Mouse (Mus musculus): ENCODE measurements around the gene Rps6ka5.
A peak's percentile ranks its signal among the peaks of the same experiment; 100 is the strongest.

Gene Rps6ka5

DNA sequence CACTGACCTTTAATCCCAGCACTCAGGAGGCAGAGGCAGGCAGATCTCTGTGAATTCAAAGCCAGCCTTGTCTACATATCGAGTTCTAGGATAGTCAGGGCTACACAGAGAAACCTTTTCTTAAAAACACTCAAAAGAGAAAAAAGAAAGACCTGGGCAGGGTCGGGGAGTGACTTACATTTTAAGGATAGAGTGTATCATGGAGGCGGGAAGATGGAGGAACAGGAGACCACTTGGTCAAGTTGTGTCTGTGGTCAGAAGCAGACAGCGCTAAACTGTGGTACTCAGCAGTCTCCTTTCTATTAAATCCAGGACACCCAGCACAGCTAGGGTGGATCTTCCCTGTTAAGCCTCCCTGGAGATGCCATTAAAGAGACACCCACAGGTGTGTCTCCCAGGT, at the start of gene Rps6ka5:
TSS of gene Rps6ka5 (minus strand) at position 333 of the 400 bp plus-strand sequence.
- peak; percentile 86 for DNase-seq

DNA sequence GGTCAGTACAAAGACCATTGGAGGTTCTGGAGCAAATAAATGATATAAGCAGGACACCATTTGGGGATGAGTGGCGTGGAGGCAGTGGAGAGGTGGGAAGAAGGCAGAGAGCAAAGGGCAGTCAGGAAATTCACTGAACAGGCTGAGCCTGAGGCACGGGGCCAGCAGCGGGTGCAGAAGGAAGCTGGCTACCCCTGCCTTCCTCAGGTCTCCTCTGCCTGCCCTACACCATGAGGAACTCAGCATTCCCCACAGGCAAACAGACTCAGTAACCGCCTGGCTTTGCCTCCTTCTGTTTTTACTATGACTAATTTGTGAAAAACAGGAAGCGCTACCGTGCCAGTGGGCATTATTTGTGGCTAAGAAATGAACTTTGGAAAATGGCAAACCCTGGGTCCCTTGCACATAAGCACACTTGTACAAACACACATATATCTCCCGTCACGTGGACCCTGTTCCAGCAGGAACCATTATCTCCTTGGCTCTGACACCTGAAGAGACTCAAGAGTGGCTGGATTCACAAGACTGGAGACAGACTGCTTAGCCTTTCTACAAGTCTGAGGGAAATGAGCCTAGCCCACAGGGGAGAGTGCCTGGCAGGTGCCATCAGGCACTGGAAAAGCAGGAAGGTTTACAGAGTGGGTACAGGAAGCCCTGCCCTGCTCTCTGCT, 49.3 kb upstream of the Rps6ka5 start:
- DNase-seq: peak; percentile 97

GRCm38 (mm10) chr12:100775291-100775690, 48.5 kb upstream of the Rps6ka5 start:
- peak; percentile 78 for DNase-seq

DNA sequence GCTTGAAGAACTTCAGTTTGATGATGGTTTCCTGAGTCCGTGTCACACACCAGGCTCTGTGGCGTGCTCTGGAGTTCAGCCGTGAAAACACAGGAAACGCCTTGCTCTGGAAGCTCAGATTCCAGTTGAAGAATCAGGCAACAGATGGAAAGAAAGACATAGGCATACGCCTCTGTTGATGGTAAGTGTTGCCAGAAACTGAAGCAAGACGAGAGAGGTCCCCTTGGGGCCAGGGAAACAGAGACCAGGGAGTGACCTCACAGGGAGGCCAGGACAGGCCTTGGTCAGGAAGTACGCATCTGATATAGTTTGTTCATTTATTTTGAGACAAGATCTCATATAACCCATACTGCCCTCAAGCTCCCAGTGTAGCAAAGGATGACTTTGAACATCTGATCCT, 48.0 kb upstream of the Rps6ka5 start:
- peak; percentile 97 for DNase-seq

DNA sequence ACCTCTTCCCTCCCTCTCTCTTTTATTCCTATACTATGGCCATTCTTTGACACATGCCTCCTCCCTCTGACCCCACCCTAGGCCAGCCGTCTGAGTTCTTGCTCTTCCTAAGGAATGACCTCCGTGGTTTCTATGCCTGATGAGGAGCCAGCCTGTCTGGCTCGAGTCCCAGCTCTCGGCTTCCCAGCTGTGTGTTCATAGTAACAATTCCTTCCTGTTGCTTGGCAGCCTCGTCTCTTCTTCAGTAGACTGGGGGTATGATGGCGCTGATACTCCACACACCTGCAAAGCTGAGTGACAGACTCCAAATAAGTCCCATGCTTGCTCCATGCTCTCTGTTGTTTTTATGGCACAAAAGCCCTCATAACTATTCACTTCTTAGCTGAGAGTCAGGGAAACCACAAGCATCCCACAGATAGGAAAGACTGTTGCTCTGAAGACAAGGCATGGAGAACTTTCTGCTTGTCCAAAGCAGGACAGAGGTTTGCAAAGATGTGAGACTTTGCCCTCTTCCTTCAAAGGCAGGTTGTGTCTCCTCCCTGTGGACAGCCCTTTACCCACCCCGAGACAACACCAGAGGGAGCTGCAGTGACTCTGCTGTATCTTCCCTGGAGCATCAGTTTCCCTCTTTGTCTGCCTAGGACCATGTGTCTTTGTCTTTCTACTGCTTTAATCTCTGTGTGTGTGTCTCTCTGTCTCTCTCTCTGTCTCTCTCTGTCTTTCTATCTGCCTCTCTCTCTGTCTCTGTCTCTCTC, 45.6 kb upstream of the Rps6ka5 start:
- DNase-seq: peak; percentile 95

- DNase-seq: peak; percentile 85
Measured at GRCm38 (mm10) chr12:100770765-100771164, 44.0 kb upstream of the Rps6ka5 start.

DNA sequence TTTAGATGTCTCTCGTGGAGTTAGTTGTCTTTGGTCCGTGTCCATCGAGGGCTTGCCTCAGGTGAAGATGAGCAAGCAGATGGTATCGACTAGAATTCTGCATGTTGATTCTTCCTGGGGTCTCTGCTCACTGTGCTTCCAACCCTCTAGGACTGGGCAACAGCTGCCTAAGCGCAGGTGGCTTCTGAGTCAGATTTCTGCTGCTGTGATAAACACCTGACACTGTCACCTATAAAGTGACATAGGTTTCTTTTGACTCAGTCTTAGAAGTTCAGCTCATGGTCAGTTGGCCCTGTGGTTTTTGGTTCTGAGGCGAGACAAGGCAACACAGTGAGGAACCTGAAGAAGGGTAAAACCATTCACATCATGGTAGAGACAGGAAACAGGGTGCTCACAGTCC, 43.1 kb upstream of the Rps6ka5 start:
- peak; percentile 72 for DNase-seq

- peak; percentile 81 for DNase-seq
Measured at GRCm38 (mm10) chr12:100764329-100765018, 37.7 kb upstream of the Rps6ka5 start.

DNA sequence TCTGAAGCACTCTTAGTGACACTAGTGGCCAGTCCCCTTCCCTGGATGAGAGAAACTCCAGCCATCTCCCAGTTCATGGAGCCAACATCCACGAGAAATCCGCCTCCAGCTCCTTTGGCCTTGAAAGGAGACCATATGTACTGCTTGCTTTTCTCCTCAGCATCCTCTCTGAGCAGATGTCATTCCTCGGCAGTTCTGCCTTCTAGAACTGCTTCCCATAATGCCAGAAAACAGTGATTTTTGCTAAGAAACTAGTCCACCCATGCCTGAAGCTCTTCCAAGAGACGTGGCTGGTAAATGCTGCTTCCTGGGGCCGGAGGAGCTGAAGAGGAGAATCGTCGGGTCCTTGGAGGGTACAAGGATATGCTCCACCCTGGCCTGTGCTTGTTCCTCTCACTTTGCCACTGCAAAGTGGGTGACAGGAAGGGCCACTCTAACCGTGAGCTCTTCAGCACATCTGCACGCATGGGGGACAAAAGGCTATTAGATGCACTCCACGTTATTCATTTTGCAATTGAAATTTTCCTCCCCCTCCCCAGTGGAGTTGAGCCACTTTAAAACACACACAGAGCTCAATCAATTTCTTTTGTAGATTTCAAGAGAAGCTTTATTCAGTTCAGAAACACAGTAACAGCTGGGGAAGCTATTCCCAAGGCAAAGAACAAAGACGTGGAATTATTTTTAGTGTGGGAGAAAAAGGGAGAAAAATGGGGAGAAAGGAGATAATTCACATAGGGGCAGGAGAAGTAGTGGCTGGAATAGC, 36.1 kb upstream of the Rps6ka5 start:
- peak; percentile 10 for DNase-seq

DNA sequence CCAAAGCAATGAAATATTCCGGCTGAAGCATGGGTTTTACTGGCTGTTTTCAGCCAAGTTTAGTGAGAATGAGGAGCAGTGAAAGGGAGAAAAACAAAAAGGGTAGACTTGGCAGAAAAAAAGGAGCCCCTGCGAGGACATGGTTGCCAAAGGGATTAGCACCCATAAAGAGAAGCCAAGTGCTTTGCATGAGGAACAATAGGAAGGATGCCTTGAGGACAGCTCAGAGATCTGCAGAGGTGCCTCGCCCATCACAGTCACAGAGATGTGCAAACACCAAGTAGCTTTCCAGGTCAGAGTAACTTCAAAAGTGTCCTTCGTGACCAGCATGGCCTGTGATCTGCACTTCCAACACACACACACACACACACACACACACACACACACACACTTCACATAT, 30.6 kb upstream of the Rps6ka5 start:
- peak; percentile 30 for DNase-seq

DNA sequence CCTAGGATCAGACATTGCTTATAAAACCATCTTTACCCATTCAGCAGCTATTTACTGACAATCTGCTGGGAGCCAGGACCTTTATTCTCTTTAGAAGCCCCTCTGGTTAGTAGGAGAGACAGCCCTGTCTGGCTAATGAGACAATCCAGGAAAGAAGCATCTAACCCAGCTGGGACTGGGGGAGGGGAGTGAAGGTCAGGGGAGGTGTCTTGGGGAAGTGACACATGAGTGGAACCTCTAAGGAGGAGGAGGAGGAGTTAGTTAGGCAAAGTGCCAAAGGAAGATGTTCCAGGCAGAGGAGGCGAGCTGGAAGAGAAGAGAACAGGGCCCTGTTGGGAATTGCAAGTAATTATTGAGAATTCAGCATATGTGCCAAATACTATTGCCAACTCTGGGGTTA, 26.9 kb upstream of the Rps6ka5 start:
- DNase-seq: peak; percentile 79

DNA sequence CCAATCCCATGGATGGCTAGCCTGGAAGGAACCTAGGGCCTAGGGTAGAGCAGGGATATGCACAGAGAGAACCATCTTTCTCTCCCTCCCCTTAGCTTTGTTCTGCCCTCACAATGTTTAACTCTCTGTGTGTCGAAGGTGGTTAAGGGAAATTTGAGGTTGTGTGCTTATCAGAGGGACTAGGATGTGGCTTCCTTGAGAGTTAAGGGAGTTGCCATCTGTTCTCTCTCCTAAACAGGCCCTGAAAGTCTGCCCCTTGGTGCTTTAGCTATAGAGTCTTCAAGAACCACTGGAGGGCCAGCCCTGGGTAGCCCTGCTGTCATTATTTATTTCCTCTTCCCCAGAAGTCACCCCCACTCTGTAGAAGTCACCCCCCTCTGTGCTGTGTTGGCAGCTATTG, 26.2 kb upstream of the Rps6ka5 start:
- peak; percentile 27 for DNase-seq

- DNase-seq: peak; percentile 42
Measured at GRCm38 (mm10) chr12:100742468-100742867, 15.7 kb upstream of the Rps6ka5 start.

- no peak for DNase-seq
Measured at GRCm38 (mm10) chr12:100740313-100740712, 13.5 kb upstream of the Rps6ka5 start.

GRCm38 (mm10) chr12:100739011-100739570, 12.3 kb upstream of the Rps6ka5 start:
- peak; percentile 59 for DNase-seq

GRCm38 (mm10) chr12:100738498-100738897, 11.7 kb upstream of the Rps6ka5 start:
- DNase-seq: peak; percentile 52

- DNase-seq: peak; percentile 23
Measured at GRCm38 (mm10) chr12:100735581-100735980, 8.8 kb upstream of the Rps6ka5 start.

DNA sequence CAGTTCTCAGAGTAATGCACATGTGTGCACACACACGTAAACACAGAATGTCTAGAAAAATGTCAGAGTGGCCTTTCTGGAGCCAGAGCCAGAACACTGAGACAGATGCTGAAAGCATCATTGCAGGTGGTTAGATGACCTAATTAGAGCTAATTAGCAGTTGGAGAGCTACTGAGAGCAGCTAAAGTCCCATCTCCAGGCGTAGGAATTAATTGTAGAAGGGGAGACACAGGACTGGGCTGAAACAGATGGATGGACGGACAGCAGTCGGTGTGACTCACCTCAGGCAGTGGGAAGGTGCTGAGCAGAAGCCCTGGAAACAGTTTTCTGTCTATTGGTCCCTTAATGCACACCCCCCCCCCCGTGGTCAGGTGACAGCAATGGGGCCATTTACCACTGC, 8.4 kb upstream of the Rps6ka5 start:
- peak; percentile 5 for DNase-seq

DNA sequence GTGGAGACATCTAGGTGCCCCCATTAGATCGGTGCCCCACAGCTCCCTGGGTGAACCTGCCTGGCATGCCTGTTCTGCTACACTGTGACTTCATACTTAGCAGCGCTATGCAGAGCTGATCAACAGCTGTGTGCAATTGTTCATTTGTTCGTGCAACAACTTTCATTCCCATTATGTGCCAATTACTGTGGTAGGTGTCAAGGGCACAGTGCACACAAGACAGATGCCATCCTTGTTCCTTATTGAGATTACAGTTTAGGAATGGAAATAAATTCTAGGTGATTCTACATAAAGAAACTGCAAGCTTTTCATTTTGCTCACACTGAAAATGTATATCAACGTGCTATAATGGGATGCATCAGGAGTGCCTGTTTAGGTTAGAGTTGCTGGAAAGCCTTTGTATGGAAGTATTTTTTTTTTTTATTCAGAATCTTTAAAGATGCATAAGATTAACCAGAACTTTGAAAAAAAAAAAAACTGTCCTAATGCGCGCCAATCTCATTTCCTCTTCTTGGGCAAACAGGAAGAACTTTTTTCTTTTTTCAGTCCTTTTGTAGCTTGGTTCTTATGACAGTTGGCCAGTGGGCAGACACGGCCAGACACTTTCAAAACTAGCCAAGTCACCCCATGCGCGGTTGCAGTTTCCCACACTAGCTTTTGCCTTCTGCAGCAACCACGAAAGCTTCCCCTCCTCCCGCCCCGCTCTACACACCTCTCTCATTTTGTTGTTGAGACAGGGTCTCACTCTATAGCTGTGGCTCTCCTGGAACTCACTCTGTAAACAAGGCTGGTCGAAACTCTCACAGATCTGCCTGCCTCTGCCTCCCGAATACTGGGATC, 2.1 kb upstream of the Rps6ka5 start:
- peak; percentile 92 for DNase-seq

- DNase-seq: peak; percentile 77
Measured at GRCm38 (mm10) chr12:100727891-100728290, 1.1 kb upstream of the Rps6ka5 start.

DNA sequence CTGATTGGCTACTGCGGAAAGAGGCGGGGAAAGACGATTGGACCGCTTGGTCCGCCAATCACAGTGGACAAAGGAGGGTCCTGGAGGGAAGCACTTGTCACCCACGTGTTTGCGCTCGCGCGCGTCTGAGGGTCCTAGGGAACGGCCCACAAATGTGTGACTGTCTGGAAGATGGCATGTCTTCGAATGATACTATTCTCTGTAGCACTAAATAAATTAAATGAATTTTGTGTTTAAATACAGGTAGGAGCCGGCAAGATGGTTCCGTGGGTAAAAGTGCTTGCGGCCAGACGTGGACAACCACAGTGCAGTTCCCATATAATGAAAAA, 1.4 kb downstream of the Rps6ka5 start:
- no peak for DNase-seq

All from heart, adult 11 months (tissue).